Mouse (Mus musculus): ENCODE measurements around the gene Tbxas1.

The Tbxas1 gene

DNA sequence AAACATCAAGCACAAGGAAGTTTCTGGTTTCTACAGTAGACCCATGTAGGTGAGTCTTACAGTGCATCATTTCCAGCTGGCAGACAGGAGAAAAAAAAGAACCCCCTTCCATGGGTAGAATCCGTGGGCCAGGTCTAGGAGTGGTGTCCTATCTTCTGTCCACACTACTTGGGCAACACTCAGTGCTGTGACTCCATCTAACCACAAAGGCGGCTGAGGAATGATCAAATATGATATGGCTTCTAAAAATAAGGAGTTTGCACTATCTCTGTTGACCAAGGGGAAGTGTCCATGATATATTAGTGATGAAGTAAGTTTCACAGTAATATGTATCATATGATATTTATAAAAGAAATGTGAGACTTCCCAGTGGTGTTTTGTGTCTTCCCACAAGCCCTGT, 16.8 kb downstream of the Tbxas1 start:
- DNase-seq (ENCODE audit: low read depth, low spot score), result no peak

DNA sequence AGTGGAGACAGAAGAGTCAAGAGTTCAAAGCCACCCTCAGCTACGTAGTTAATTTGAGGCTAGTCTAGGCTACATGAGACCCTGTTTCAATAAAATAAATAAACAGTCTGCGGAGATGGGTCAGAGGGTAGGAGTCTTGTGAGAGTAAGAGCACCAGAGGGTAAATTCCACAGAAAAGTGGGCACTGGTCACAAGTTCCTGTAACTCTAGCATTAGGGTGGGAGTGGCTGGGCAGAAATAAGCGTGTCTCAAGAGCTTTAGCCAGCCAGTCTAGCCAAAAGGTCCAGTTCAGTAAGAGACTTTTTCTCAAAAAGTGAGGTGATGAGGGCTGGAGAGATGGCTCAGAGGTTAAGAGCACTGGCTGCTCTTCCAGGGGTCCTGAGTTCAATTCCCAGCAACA, 18.4 kb downstream of the Tbxas1 start:
- no peak for DNase-seq (ENCODE audit: low read depth, low spot score)

DNA sequence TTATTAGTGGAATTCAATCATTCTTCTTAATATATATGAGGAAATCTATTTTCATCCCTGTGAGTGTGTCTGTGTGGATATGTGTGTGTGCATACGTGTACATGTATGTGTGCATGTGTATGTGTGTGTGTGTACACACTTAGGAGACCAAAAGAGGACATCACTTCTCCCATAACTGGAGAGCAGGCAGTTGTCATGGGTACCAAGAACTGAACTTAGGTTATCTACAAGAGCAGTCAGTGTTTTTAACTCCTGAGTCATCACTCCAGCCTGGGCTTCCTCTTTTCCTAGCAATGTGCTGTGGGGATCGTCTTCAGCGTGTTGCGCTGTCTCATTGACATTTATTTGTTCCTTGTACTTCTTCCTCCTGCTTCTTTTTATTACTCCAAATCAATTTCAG, 24.9 kb downstream of the Tbxas1 start:
- DNase-seq (ENCODE audit: low read depth, low spot score), result no peak

DNA sequence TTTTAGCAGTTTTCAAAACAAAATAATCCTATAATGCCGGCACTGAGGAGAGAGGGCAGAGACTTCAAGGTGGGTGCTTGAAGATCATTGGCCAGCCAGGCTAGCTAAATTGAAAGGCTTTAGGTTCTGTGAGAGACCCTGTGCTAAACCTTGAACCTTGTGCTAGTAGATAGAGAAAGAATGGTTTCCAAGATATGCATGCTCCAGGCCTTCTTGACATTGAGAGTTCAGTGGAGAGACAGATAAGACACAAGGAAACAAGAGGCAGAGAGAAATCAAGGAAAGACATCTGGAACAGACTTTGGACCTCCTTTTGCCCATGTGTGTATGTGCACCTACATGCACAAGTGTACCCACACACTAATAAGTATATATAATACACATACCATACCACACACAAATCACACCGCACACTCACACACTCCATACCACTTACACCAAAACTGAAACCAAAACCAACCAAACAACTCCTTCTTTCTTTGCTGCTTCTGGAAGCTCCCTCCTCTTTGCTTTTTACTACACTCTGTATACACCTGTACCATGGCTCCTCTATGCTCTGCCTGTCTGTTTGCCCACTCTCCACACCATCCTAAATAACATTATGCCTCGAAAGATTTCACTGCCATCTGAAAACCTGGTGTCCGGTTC, 25.4 kb downstream of the Tbxas1 start:
- DNase-seq (ENCODE audit: low read depth, low spot score), result no peak

DNA sequence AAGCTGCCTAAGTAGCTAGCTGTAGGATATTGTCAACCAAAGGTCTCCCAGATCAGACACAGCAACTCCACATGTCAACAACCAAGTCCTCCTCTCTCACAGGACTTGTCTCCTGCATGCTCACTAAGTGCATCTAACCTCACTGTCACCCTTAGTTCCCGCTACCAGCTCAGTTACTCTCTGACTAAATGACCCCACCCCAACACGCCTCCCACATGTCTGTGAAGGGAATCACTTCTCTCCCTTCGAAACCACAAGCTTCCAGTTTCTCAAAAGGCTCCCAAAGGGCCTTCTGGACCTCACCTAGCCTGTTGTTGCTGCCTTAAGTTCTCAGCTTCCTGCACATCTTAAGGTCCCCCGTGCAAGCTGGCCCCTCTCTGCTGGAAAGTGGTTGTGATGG, 25.9 kb downstream of the Tbxas1 start:
- DNase-seq (ENCODE audit: low read depth, low spot score), result no peak

DNA sequence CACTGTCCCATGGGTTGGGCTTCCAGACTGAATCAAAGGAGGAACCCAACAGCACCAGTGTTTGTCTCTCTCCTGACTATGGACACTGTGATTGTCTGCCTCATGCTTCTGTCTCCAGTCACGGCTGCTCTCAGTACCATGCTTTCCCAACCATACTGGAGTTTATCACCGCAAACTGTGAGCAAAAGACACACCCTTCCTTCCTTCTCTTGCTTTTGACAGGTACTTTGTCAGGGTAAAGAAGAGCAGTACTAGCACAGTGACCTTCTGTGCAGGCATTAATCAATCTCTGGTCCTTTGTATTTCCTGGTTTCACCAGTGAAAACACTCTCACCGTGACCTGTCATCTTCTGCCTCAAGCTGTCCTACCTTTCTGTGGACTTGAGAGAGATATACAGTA, 26.4 kb downstream of the Tbxas1 start:
- DNase-seq (ENCODE audit: low read depth, low spot score), result no peak

DNA sequence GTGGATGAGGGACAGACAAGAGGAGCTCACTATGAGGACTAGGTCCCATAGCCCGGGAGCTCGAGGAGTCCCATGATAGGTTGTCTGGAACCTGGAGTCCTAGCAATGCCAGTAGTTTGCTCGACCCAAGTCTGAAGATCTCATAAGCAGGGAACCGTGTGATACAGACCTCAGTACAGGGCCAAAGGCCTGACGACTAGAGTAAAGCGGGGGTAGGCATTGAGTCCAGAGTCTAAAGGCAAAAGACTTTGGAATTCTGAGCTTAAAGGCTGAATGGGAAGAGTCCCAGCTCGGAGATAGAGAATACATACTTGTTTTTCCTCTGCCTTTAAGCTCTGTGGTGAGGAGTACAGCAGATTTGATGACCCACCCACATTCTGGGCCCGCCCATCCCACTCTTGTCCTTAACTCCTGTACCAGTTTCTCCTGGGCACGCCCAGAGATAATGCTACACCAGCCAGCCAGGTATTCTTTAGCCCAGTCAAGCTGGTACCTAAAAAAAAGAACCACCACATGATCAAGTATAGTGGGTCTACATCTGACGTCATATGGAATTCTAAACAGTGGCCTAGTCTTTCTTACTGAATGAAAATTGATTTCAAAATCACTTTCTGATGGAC, 27.7 kb downstream of the Tbxas1 start:
- DNase-seq (ENCODE audit: low read depth, low spot score), result no peak

DNA sequence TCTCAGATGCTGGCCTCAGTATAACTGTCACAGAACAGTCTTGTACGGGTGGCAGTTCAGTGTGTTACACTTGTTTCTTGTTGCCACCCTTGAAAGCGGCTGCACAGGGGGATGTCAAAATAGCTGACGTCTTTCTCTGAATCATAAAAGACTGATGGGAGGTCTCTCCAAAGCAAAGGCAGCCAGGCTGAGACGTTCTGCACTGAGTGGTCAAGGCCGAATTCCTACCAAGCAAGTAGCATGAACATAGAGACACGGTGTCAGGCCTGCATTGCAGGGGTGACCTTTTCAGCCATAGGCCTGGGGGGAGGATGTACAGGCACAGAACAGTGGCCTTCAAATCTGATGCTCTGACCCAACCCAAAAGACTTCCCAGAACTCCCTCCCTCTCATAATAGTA, 30.8 kb downstream of the Tbxas1 start:
- DNase-seq (ENCODE audit: low read depth, low spot score), result no peak

DNA sequence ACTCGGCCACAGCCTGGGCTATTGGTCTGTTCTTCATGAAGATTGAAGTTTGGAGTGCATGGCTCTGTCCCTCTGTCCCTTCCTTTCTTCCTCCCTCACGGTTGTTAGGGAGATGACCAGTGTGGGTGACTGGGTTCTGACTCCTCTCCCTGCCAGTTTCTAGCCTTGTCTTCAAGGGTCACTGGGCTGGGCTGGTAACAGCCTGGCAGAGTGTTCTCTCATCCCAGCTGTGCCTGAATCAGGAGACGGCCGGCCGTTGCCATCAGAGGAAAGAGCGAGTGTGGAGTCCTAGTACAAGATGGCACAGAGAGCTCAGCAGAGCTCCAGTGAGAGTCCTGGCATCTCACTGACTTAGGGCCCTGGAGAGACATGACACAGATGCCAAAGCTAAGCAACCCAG, 33.2 kb downstream of the Tbxas1 start:
- no peak for DNase-seq (ENCODE audit: low read depth, low spot score)

DNA sequence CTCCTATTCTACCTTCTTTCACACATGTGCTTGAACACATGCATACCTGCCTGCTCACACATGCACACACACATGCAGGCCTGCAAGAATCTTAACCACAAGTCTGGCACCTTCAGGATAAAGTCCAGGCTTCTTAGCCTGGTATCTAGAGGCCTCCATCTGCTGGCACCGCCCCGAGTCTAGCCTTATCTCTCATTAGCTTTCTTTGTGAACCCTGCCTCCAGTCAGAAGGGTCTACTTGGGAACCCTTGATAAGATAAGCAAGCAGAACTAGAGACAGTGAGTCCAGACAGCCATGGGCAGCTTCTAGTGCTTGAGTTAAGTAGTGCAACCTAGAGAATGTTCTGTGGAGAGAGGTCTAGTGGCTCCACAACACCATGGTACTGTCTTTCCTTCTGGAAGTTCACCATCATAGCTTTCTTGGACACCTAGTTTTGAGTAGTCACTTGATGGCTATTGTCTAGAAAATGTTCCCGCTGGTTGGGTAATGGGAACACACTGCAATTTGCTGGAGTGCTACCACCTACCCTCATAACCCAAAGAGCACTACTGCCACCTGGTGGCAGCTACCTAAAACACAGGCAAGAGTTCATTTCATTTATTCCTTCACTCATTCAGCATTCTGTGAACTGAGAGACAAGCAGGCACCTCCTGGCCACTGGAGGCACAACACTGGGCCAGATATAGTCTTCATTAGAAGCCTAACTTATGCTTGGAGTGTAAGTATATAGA, 35.8 kb downstream of the Tbxas1 start:
- DNase-seq (ENCODE audit: low read depth, low spot score), result peak; percentile 33

DNA sequence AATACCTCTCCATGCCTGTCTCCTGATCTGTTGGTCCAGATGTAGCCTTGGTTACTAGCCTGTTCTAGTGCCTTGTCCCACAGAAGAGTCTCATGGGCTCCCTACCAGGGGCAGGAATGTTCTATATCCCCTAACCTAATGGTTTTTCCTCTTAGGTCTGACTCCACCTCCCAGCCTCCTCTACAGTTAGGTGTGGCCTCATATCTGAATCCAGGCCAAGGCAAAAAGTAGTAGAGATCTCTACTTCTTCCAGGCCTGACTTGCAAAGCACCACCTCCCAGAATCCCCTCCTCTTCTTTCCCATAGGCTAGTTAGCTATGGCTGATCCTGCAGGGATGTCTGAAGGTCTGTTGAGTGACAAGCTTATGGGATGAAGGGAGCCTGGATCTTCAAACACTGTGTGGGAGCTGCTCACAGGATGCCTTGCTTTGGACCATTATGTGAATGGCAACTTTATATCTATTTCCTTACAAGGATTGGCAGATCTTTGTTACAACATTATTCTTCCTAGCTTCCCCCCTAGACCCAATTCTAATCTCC, 37.0 kb downstream of the Tbxas1 start:
- no peak for DNase-seq (ENCODE audit: low read depth, low spot score)

DNA sequence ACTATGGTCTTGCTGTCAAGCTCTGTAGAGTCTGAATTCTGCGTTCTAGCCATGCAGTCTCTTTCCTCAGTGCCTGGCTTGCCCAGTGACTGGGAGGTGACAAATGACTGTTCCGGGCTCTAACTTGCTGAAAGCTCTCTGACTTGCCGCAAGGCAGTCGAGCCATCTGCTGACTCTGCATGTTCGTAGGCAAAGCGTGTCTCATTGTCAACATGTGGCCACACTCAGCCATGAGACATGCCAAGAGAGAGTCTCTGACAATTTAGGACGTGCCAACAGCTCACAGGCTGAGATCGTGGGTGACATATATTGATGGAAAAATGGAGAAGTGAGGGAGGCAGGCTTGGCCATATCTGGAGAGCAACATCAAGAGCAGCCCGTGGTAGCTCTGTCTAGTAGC, 37.6 kb downstream of the Tbxas1 start:
- DNase-seq (ENCODE audit: low read depth, low spot score), result no peak

DNA sequence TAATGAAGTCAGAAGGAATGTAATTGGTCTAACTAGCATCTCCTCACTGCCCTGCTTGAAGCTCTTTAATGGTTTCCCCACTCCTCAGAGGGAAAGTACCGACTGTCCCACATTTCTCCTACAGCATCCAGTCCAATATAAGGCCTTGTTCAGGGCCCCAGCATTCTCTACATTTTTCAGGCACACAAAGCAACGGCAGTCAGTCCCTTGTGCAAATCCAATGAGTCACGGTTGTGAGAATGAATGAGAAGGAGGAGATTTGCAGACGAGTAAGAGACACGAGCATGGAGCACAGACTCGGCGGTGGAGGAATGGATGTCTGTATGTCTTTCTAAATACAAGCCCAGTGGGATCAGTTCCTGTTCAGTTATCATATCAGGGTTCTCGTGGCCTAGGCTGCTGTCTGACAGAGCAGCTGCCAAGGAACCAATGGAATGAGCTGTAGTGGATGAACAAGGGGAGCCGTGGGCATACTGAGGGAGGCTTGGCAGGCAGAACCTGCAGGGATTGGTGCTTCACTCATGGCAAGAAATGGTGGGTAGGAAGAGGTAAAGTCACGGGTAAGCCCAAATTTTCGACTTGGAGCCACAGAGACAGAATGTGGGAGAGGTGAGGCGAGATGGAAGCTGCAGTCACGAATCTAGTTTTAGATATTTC, 38.3 kb downstream of the Tbxas1 start:
- no peak for DNase-seq (ENCODE audit: low read depth, low spot score)

DNA sequence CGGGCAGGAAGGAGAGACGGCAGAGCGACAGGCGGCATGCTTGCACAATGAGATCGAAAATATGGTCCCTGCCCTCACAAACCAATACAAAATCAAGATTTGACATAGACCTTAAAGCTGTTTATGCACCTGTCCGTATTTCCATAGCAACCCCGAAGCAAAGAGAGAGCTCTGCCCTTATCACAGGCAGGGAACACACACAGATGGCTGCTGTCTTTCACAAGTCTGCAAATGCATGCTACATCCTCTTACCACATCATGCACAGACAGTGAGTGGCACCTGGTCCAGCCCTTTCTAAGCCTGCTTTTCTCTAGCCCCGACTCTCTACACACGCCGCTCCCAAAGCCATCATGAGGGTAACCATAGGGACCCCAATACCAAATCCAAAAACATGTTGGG, 39.0 kb downstream of the Tbxas1 start:
- no peak for DNase-seq (ENCODE audit: low read depth, low spot score)

DNA sequence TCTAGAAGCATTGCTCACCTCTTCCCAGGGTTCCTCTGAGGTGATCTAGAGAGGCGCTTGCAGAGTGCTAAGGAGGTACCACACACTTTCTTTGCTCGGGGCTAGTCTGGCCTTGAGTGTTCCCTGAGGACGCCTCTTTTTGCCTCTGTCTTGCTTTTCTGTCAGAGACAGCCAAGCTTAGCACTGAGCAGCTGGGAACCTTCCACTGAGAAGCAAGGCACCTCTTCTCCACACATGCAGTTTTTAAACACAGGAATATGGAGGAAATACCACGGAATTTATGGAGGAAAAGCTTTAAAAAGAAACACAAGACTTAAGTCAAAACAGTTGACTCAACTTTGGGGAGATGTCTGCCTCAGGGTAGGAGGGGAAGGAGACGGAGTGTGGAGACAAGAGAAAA, 40.6 kb downstream of the Tbxas1 start:
- no peak for DNase-seq (ENCODE audit: low read depth, low spot score)

DNA sequence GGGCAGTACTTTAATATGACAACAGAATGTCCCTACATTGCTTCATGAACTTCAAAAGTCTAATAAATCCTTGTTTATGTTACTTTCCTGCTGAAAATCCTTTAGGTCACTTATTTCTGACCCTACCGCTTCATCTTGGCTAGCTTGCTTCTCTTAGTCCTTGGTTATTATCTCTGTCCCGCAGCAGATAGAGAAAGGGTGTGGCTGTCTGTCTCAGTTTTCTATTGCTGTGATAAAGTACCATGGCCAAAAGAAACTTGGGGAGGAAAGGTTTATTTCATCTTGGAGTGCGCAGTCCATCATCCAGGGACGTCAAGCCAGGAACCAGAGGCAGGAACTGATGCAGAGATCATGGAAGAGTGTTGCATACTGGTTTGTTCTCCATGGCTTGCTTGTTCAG, 41.4 kb downstream of the Tbxas1 start:
- DNase-seq (ENCODE audit: low read depth, low spot score), result no peak

DNA sequence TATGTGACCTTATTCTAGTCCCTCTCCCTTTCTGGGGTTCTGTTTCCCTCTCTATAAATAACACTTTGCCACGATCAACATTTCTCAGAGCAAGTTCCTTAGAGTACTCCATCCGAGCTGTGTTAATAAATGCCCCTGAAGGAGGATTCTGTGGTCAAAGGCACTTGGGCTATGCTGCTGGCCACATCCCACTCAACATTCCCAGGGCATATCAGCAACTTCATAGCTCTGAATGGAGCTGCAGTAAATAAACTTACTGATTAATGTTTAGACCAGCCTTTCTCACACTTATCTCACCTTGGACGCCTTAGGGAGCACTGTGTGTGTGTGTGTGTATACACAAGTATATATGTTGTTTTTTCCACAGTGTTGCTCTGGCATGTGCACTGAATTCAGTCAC, 42.2 kb downstream of the Tbxas1 start:
- DNase-seq (ENCODE audit: low read depth, low spot score), result no peak

DNA sequence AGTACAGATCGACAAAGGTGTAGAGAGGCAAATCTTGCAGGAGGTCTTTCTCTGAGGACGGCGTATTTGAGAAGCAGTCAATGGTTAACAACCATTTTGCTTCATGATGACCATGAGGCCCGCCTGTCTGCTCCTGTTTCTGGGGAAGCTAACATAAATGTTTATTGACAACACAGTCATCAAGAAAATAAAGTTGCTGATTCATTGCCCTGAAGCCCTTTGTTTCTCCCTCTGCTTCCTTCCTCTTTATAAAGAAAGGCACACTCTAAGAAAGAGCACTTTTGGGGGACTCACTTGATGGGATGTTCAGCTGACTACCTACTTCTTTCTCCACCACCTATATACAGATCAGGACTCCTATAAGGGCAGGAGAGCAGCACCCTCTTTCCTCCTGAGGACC, 43.5 kb downstream of the Tbxas1 start:
- no peak for DNase-seq (ENCODE audit: low read depth, low spot score)

DNA sequence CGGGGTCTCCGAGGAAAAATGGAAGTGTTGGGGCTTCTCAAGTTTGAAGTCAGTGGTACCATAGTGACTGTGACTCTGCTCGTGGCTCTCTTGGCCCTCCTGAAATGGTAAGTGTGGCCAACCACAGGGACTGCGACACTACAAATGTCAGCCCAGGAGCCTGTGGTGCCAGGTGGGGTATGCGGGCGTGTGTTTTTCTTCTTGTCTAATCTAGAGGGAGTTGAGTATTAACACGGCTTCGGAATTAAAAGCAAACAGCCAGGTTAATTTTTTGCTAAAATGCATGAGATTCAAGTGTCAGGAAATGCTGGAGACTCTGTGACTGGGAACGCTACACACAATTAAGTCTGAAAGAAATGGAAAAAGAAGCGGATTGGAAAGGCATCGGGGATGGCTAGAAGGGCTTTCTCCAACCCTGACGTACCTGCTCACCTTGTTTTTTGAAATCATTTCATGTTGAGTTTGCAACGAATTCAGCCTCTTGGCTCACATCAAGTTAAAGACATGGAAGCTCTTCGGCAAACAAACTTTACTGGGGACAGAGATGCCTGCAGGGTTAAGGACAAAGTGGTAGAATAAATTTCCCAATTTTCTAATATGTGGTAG, 44.0 kb downstream of the Tbxas1 start:
- DNase-seq (ENCODE audit: low read depth, low spot score), result no peak

DNA sequence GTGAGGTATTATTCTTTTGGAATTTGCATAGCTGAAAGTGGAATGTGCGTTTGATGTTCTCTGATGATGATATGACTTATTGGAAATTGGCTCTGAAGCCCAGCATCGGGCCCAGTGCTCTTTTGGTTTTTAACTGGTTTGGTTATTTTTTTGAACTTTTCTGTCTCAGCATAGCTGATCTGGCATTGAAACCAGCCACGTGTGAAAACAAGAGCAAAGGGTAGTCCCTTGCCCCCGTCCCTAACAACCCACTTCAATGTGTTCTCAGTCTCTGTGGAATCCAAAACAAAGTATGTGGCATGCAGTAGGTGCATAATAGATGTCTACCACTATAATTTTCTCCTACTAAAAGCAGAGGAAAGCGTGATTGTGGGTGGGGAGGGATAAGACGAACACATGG, 44.9 kb downstream of the Tbxas1 start:
- no peak for DNase-seq (ENCODE audit: low read depth, low spot score)

DNA sequence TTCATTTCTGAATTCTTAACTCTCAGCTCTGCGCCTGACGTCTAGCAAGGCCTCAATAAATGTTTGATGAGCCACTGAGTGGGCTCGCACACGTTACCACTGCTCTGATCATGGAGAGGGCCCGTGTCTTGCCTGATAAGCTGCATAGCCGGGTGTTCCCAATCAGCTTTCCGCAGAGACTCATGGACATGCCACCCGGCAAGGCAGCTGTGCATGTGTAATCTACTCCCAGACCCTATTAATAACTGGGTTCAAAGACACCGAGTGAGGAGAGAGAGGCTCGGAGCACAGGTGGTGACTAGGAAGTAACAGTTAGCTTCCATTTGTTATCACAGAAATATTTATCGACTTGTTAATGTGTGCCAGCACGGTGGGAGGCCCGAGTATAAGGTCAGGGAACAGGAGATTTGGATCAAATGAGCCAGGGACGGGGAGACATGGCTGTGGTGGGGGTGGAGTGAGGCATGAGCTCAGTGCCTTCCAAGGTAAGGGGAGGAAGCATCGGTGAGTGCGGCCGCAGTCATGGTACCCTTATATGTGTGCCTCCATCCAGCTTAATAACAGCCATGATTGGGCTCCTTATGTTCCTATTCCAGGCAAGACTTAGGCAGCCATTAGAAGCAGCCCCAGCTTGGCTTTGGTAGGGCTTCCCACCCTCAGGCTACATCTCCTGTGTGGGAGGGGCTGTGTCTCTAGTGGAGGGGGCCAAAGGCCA, 46.0 kb downstream of the Tbxas1 start:
- no peak for DNase-seq (ENCODE audit: low read depth, low spot score)

DNA sequence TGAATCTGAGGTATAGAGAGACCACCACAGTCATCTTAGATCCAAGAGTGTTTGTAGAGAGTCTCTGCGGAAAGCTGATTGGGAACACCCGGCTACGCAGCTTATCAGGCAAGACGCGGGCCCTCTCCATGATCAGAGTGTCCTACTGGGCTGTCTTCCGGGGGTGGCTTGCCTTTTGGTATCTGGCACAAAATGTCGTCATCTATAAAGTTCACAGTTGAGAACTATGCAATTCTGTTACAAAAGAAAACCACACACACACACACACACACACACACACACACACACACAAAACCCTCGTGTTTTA, 46.6 kb downstream of the Tbxas1 start:
- DNase-seq (ENCODE audit: low read depth, low spot score), result no peak
